Mouse (Mus musculus) kidney, postnatal 25 days (tissue): ENCODE measurements at regions not wholly inside any gene's neighbourhood (a gene's known extent, or its start where the extent isn't known, plus 50 kb on each side); places are given as distances from the start of the nearest gene placed in this dataset.

Source experiments
- DNase-seq, 2 experiments: peaks; one replicate each; pipeline ENCODE4 v3.0.0; 2021; ENCODE audit warnings: mixed read lengths in 2 of 2

DNA sequence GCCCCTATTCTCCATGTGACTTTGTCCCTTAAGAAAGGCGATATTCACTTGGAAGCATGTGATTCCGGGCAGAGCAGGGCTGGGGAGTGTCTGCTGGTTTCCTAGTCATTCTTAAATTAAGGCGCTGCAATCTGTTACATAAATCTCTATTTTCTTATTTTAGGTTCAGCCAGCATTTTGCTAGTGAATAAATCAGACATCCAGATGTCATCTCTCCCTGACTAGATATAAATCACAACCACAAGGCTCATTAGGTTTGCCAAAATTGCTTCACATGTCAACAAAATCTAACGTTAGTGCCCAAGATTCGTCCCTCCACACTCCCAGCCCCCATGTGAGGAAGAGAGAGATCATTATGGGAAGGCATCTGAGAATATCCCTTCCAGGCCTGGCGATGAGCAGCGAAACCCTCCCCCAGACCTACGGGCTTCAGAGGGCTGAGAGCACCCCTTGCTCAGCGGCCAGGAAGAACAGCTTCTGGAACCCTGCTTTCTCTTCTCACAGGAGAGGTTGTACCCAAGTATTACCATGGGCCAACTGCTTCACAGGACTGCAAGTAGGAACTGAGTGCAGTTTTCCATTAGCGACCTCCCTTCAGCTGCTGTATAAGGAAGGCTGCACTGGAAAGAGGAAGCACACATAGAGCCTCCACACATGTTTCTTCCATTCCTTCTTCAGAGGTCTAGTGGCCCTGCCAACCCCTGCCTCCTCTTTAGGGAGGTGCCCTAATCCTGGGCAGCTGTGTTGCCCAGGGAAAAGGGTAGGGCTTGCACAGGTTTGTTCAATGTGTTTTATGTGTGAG, 250.5 kb downstream of the Hivep2 start:
- no peak for DNase-seq

DNA sequence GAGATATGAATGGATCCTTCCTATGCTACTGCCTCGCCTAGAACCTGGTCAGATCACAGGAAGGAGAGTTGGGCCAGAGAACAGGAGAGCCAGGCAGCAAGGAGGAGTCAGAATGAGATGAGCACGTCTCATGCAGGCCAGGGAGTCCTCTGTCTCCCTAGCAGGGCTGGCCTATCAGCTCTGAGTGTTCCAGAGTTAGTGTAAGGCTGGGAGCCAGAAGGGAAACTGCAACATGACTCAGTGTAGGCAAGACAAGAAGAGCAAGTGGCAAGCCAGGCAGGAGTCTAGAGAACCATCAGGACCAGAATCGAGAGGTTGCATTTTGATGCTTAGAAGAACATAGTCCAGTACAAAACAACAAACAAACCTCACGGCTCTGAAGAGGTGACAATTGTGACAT, 249.6 kb downstream of the Hivep2 start:
- DNase-seq: no peak

DNA sequence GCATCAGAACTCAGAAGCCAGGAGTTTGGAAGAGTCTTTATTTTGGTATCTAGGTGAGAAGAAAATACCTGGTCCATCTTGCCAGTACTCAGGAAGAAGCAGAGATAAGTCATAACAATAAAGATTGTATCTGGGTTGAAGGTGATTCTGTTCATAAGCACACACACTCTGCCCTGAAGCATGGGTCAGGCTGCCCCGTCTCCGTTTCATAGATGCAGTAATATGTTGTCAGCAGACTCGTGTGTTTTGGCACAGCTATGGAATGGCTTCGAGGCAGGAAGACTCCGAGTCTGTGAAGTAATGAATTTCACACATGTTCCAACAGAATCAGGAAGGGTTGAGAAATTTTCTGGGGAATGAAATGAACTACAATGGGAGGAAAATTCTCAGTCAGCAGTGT, 247.7 kb downstream of the Hivep2 start:
- DNase-seq: no peak

DNA sequence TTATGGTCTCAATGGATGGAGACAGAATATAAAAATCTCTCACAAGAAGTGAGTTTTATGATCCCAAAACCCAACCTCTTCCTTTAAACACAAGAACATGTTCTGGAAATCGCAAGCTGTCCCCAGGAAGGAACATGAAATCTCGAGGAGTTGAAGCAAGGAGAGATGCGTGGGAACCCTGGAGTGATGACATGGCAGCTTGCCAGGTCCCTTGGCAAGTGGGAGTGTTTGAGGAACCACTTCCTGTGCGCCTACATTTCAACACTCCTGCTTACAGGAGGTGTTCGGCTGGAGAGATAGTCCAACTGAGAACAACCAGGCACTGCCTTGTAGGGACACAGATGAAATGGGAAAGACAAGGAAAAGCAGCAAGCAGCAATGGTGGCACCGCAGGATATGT, 246.1 kb downstream of the Hivep2 start:
- DNase-seq: peak; percentile 34

DNA sequence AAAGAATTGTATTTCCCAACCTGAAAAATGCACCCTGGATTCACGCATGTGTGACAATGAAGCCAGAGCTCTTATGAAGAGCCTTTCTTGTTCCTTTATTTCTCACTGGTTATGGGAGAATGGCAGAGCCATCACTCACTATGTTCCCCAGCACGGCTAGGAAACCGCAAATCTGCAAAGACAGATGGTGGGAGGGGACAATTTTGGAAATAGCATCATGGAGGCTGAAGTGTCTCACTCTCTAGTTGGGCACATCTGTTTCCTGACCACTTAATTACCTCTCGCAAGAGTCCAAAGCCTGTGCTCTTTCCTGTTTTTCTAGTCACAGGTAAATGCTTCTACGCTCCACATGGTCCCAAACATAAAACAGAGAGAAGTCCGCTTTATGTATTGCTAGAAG, 245.6 kb downstream of the Hivep2 start:
- DNase-seq: no peak

DNA sequence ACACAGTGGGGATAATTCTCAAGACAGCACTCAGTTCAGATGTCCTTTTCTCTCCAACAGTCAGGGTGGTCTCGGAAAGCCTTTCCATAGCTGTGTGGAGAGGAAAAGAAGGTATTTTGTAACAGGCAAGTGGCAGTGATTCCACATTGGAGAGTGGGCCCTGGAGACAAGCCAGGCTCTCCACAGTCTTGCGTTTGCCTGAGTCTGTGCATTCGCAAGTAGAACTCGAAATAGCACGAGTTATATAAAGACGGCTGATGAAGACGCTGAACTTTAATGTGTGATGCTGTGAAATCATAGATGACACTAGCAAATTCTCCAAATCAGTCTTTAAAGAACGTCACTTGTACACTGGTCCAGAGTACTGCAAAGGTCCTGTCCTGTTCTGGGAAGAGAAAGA, 244.6 kb downstream of the Hivep2 start:
- DNase-seq: no peak

DNA sequence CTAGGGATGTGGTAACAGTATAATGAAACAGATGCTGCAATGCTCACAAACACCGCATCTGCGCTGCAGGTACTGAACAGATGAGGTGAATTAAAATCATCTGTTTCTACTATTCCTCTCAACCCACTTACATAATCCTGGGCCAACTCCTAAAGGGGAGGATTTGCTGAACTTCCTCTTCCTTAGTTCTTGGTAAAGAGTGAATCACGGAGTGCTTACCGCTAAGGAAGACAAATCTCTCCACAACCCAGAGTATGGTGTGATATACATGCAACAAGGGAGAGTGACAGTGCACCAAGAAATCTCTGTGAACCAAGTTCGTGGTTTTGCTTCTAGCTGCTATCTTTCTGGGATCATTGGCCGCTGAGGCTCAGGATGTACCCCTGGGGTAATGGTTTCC, 244.2 kb downstream of the Hivep2 start:
- no peak for DNase-seq

DNA sequence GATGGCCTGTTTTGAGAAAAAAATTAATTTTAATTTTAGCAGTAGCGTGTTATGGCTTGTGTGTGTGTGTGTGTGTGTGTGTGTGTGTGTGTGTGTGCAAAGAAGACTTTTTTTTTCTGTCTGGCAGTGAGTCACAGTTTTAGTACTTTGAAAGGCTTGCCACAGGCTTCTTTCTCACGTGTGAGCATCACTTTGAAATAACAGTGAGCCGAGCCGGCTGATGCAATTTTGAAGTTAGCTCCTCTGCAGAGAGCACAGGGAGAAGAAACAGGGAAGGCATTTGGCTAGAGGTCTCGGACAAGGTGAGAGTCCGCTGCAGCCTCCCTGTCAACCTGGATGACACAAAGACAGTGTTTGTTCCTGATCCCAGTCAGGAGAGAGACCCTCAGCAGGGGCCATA, 242.3 kb downstream of the Hivep2 start:
- DNase-seq: no peak

DNA sequence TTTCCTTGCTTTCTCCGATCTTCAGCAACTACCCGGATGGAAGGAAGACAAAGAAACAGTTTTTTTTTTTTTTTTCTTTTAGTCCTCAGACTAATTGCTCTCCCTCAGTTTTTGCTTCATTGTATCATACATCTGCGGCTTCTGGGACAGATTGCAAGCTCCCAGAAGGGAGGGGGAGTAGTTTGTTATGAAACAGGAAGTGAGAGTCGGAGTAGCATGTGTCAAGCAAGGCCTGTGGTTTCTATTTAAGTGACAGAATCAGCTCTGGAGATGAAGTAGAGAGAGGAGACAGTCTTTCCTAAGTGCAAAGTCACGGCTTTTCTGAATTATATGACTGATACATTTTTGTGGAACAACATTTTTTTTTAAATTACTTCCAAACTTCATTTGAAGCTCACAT, 241.7 kb downstream of the Hivep2 start:
- no peak for DNase-seq

DNA sequence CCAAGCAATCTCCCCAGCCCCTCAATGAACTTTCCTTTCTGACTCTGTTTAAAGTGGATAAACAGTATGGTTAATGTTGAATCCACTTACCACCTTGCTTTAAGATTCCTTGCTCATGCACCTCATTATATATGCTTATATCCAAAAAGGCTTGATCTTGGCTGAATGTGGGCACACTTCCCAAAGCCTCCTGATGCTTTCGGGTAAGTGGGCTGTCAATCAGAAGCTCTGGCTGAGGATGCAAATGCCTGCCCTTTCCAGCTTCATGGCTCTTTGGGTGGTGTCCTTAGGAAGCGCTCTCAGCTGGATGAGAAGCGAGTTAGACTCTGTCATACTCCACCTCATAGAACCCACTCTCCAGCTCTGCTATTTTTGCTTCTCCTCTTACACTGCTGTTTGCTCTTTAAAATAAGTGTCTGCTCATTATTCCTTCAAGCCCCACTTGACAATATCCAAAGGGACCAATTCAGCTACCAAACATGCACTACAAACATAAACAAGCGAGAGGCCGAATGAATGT, 241.2 kb downstream of the Hivep2 start:
- DNase-seq: no peak
